Mouse (Mus musculus) lung, postnatal 14 days (tissue): ENCODE measurements around the gene Cda.

Source experiments
- DNase-seq: peaks from one replicate; pipeline ENCODE4 v3.0.0; 2021

Cda gene

GRCm38 (mm10) chr4:138366561-138366960 is 1.2 kb downstream of the Cda start:
- no peak for DNase-seq

DNA sequence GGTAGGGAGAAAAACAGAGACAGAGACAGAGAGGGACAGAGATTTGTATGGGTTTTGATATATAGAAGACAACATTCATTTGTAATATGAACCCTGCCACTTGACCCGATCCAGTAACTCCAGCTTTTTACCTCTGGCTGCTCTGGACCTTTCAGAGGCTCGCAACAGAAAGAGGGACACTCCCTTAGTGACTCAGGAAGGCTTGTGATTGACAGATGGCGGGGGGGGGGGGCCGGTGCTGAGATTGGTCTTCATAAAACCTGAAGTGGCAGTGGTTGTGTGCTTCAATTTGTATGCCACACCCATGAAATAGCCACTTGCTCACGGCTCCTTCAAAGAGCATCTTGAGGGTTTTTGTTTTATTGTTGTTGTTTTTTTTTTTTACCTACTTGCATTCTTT is 4.3 kb downstream of the Cda start:
- DNase-seq: no peak

DNA sequence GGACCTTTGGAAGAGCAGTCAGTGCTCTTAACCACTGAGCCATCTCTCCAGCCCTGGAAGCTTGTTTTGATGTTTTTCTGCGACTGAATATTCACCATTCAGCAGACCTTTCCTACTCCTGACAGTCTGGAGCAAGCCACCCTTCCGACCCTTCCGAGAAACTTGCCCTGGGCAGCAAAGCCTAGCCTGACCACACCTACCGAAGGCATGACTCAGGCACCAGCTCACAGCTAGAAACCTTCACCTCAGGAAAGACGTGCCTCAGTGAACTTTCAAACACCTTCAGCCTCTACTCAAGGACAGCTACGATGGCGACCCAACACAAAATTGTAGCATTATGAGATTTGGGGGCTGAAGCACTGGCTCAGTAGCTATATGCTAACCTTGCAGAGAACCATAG is 4.9 kb downstream of the Cda start:
- no peak for DNase-seq

DNA sequence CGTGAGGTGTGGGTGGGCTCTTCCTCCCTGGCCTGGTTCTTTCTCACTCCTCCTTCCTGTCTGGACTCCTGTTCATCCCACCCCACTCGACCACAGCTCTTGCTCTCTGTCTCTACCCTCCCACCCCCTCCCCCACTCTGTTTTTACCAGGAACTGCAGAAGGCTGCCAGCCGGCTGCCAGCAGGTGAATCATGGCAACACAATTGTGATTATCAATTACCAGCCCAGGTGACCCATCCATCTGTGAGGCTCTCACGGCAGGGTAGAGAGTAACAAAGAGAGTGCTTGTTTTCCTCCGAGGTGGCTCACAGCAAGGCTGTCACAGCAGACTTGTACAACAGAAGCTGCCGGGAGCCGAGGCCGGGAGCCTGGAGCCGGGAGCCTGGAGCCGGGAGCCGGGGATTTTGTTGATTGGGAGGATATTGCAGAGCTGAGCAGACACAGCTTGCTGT is 6.4 kb downstream of the Cda start:
- no peak for DNase-seq

DNA sequence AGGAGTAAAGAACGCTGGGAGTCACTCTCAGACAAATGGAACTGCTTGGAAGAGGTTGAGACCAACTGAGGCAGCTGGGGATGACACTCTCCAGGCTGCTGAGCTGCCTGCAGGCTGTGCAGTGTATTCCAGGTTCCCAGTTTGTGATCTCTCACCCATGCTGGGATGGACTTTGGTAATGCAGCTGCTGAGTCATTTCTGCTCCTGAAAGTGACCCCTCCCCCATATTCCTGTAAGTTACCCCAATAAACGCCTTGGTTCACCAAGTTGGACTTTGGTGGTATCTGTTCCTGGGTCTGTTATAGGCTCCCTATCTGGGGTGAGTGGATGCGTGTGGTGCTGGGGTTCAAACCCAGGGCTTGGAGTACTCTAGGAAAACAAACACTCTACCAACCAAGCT is 9.6 kb downstream of the Cda start:
- no peak for DNase-seq

- no peak for DNase-seq
Observed at GRCm38 (mm10) chr4:138356551-138356950, 11.2 kb downstream of the Cda start.

DNA sequence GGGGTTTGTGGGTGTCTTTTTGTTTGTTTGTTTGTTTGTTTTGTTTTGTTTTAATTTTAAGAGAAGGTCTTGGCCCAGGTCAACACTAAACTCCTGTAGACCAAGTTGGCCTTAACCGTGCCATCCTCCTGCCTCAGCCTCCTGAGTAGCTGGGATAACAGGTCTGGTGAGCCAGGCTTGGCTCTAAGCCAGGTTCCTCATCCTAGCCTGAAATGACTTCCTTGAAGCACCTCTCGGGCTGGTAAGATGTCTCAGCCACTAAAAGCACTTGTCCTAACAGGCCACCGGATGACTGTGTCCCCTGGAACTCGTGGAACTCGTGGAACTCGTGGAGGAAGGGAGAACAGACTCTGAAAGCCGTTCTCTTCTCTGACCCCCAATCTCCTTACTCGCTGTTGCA is 11.7 kb downstream of the Cda start:
- DNase-seq: no peak

DNA sequence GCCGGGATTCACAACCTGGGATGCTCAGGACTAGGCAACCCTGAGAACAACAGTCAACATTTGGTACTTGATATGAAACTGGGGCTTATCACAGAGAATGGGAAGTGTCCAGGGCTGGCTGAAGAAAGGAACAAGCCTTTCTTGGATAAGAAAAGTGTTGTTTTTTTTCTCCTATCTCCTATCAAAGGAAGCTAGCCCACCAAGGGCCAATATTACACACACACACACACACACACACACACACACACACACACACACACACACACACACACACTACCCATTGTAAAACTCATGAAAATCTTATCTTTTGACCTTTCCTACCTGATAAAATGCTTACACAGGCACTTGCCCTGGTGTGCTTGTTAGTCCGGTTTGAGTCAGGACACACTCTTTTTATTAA is 12.3 kb downstream of the Cda start:
- no peak for DNase-seq

DNA sequence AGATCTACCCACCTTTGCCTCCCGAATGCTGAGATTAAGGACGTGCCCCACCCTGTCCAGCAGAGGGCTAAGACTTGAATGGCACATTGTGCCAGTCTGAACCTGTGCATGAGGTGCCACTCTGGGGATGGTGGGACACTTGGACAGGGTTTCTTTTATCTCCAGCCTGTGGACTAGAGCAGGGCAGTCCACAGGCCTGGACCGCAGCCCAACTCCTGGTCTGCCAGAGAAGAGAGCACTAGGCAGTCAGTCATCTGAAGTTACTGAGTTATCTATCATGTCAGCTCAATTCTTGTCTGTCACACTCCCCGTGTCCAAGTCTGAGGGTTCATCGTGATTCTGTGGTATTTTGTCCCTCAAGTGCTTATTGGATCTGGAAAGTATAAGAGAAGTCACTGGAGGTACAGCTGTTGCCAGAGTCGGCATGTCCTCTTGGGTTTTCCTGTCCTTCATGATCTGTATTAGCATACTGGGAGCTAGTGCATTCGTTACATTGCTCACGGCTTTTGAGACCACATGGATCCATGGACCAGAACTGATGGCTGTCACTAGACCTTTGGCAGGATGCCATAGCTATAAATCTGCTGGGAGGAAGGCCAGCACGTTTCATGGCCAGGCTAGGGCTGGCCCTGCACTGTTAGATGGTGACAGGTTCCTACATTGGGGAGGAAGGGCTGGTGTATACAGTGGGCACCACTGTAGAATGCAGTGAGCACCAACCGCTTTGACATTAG is 14.2 kb downstream of the Cda start:
- no peak for DNase-seq

GRCm38 (mm10) chr4:138352692-138353091 is 15.1 kb downstream of the Cda start:
- DNase-seq: no peak

DNA sequence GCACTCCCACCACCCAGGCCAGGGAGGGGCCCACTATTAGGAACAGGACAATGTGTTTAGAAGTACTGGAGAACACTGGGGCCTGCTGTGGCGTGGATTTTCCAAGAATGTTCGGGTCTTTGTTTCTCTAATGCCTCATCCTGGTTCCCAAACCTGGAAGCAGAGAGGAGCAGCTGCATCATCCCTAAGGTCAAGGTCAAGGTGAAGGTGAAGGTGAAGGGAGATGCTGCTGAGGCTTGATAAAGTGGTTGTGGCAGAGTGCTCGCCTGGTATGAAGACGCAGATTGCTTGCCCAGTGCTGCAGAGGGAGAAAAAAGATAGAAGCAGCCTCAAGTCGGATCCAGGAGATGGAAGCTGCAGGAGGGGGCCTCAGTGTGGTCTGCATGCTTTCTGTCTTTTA is 16.0 kb downstream of the Cda start:
- DNase-seq: no peak

DNA sequence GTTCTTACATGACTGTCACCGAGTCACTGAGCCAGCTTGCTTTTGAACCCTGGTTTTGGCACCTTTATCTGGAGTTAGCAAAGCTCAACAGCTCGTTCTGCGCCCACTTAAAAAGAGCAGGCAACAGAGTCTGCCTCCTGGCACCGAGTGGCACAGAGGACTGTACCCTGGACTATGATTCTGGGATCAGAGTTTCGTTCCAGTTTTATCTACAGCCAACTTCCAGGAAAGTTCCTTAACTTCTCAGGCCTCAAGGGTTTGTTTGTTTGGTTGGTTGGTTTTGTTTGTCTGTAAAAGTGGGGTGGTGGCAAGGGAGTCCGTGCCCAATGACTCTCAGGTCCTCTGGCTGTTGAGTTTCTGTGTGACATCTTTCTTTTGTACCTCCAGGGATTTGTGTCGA is 19.1 kb downstream of the Cda start:
- no peak for DNase-seq

DNA sequence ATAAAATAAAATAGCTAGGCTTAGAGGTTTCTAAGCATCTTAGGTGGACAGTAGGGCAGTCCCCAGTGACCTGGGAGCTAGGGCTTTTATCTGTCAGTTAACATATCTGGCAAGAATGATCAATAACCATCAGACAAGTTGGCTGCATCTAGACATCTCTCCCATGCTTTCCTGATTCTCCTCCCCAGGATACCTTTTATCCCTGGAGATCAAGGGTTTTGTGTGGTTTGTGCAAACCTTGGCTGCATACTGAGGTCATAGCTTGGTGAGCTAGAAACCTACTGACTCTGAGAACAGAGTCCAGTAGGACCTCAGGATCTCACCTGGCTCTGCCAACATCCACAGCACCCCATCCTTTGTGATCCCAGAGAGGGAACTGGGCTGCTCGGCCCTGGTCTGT is 20.5 kb downstream of the Cda start:
- DNase-seq: no peak

DNA sequence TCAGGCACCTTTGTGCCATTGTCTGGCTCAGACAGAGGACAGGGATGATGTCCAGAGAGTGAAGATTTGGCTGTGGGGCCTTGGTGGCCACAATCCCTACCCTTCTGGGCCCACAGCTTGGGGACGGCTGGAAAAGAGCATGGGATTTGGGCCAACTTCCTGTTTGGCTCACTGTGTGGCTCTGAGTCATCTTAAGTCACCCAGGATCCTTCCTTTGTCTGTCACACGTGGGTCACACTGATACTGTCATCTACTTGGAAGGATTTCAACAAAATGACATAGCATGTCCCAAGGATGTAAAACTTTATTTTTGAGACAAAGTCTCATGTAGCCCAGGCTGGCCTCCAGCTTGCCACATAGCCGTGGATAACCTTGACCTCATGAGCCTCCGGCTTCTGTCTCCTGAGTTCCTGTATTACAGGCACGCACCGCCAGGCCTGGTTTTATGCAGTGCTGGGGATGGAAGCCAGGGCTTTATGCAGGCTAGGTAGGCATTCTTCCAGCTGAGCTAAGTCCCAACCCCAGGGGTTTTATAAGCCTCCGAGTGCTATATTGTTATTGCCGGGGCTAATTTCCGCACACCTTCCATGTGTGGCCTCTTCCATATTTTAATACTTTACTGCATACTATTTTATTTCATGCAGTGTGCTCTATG is 22.8 kb downstream of the Cda start:
- peak; percentile 21 for DNase-seq

- no peak for DNase-seq
Observed at GRCm38 (mm10) chr4:138343341-138343837, 24.4 kb downstream of the Cda start.

- DNase-seq: no peak
Observed at GRCm38 (mm10) chr4:138342778-138343177, 25.0 kb downstream of the Cda start.

DNA sequence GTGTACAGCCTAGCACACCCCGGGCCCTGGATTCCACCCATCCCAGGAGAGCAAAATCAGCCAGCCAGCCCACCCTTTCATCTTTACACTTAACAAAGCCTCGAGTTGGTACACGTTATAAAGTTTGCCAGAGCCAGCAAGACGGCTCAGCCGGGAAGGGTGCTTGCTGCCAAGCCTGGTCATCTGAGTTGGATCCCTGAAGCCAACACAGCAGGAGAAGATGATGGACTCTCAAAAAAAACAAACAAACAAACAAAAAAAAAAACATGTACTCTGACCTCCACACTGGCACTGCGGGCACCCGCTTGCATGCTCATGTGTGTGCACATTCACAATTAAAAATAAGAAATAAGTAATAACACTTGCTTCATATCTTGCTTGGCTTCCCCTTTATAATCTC is 25.7 kb downstream of the Cda start:
- no peak for DNase-seq

DNA sequence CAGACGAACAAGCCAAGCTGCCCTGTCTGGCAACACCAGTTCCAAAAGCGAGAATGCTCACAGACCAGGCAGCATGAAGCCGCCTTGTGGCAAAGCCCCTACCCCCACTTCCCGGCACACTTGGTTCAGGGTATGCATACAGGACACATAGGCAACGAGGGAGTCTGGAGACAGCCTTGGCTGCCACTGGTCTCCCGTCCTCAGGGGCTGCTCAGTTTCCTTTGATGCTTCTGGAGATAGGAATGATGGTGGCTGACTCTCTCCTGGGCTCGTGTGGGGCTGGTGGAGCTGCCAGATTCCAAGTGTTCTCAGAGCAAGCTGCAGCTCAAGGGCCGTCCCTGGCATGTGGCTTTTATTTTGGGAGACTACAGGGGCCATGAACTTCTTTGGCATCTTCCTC is 26.4 kb downstream of the Cda start:
- DNase-seq: no peak

- peak; percentile 66 for DNase-seq
Observed at GRCm38 (mm10) chr4:138339963-138340362, 27.8 kb downstream of the Cda start.

DNA sequence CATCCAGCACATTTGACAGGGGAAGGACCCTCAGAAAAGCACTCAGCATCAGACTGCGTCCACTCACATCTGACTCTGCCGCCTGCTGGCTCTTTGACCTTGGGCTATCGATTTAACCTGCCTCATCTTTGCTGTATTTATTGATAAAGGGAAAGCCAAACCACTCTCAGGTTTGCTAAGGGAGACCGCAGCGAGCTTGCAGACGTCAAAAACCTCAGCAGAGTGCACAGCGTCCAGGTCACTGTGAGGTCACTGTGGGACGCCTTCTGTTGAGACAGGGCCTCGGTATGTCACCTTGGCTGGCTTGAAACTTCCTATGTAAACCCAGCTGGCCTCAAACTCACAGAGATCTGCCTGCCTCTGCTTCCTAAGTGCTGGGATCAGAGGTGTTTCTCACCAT is 30.5 kb downstream of the Cda start:
- no peak for DNase-seq

DNA sequence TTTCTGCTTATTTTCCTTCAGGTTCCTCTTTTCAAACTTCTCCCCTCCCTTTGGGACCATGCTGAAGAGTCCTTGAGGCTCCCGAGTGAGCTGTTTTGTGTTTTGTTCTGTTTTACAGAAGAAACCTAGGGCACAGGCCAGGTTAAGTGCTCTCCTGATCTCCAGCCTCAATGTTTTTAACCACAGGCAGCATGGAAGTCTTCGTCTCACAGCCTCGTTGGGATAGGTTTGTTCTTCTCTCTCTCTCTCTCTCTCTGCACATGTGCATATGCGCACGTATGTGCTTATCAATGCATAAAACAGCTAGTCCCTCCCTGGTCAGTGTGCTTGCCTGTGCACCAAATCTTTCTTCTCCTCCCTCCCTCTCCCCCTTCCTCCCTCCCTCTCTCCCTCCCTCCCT is 30.9 kb downstream of the Cda start:
- no peak for DNase-seq

GRCm38 (mm10) chr4:138335648-138336047 is 32.1 kb downstream of the Cda start:
- DNase-seq: no peak

DNA sequence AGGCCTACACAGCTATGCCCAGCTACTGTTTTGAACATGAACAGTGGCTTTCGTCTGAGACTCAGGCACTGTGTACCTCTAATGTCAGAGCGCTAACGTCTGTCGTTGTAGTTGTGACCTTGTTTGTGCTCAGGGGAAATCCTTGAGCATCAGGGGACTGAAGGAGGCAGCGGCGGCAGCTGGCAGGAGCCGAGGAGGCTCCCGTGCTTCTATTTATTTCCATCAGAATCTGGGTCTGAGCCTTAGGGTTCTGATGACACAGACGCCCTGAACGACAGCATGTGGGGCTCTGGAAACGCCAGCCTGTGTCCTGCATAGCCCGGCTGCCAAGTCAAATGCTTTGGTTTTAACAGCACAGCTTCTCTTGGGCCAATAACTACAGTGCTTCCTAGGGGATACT is 32.8 kb downstream of the Cda start:
- no peak for DNase-seq

DNA sequence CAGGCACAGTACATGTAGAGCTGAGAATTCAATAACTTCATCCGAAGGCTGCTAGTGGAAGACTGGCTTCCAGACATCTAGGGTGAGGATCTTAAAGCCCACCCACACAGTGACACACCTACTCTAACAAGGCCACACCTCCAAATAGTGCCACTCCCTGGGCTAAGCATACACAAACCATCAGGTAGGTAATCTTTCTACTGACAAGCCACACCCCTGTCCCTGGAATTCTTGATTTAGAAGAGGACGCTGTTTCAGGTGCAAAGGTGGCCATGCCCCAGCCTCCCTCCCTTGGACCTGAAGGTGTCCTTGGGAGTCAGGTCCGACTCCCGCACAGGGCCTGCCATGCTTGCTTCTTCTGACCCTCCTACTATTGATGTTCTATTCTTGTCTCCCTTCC is 34.7 kb downstream of the Cda start:
- DNase-seq: no peak

- no peak for DNase-seq
Observed at GRCm38 (mm10) chr4:138331647-138332046, 36.1 kb downstream of the Cda start.
